Mouse (Mus musculus): ENCODE results near the gene Ptger4.

- no peak for TF ChIP-seq CTCF (IDR thresholded peaks at IDR 0.05; ENCODE audit: control insufficient read depth, insufficient read depth, low read length)
- TF ChIP-seq POLR2A (IDR thresholded peaks at IDR 0.05; ENCODE audit: borderline replicate concordance, control insufficient read depth, low read depth, low read length) = no peak
Observed at GRCm38 (mm10) chr15:5238553-5238952, 5.4 kb downstream of the Ptger4 start.

Data from bone marrow, adult 2 months (tissue).